Mouse (Mus musculus): Measurements from ENCODE around the gene Ambra1.
A peak's percentile ranks its signal among the peaks of the same experiment; 100 is the strongest.

Gene Ambra1

DNA sequence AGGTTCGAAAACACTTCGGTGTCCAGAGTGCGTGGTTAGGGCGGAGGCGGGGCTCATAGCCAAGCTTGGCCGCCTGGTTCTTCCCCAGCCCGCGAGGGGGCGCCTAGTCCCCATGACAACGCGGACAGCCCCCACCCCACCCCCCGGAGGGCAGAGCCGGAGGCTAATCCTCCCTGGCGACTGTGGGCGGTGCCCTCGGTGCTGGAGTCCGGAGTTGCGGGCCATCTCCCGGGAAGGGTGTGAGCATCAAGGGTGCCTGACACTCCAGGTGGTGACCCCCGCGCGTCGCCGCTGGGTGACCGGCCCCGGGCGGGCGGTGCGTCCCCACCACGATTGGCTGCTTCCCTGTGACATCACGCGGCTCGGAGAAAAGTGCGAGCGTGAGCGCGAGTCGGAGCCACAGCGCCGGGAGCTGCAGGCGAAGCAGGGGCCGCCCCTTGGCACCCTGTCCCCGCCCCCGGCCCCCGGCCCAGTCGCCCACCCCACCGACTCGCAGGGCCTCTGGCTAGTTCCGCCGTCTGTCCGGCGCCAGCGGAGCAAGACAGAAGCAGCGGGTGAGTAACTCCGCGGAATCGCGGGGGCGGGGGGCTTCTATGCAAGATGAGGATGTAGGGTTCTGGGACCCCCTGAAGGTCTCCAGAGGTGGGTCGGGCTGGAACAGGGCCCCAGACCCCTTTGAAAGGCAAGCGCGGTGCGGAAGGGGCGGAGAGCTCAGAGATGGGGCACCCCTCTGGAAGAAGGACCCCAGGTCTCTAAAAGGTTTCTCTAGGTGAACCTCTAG, 192.0 kb downstream of the Ambra1 start:
- DNase-seq: peak; percentile 66

DNA sequence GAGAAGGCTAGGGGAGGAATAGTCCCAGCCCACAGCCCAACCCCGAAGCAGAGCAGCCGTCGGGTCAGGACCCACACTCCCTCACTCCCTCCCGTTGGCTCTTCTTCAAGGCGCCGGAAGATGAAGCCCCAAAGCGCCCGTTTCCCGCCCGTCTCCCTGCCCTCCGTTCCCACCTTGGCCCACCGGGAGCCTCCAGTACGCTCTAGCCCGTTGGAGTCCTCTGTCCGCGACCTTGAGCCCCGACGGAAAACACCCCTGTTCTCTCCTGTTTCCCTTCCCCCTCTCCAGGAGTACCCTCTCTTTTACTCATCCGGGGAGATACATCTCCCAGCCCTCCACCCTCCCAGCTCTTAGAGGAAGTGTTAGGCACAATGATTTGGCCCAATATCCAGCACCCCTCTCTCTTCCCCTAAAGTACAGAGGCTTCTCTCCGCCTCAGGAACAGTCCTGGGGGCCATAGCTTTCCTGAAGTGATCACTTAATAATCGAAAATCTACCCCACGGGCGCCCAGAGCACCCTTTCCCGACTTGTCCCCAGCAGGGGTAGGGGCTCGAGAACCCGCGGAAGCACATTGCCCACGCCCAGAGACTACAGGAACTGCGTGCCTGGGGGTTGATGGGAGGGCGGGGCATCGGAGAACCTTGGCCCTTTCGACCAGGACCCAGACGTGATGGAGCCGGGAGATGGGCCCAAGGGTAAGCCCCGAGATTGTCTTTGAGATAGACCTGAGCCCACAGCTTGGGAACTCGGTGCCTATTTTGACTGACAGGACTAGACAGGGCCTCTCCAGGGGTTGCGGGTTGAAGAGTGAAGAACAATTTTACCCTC, 192.9 kb downstream of the Ambra1 start:
- DNase-seq: no peak

- DNase-seq: peak; percentile 71
Measured at GRCm38 (mm10) chr2:91923415-91924337, 193.7 kb downstream of the Ambra1 start.

DNA sequence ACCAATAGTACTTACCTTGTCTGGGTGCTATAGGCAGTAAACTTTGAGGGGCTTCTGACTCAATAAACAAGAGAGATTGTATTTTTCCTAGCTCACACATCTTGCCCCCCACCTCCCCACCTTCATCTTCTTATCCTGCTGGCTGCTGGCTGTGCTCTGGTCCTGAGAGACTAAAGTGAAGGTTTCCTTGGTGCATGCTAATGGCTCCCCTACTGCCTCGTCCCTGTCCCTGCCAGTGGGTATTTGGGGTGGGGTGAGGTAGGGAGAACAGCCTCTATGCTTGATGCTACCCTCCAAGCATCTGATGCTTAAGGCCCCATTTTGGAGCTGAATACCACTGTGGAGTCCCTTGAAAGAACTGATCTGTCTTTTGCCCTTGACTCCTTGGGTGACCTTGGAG, 194.8 kb downstream of the Ambra1 start:
- no peak for DNase-seq

DNA sequence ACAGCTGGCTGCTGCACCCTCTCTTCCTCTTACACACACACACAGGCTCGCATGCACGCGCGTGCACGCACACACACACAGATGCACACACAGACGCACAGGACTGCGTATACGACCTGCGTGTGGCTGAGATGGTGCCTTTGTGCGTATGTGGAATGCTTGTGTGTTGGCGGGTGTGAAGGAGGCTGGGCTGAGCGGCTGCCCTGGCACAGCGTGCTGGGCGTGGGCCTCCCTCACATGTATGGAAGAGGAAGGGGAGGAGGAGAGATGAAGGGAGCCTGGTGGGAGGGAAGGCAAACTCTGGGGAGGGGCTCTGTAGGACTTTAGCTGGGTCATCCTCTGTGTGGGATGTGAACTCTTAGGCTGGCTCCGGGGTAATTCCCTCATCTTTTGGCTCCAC, 195.5 kb downstream of the Ambra1 start:
- no peak for DNase-seq

- DNase-seq: no peak
Measured at GRCm38 (mm10) chr2:91926949-91927348, 197.0 kb downstream of the Ambra1 start, which contains the start of gene Chrm4. Gene Chrm4 (plus strand): TSS chr2:91927249.

- peak; percentile 85 for DNase-seq
Measured at GRCm38 (mm10) chr2:91927826-91928533, 198.0 kb downstream of the Ambra1 start.

GRCm38 (mm10) chr2:91928534-91929350, 198.8 kb downstream of the Ambra1 start:
- DNase-seq: no peak

GRCm38 (mm10) chr2:91929455-91929854, 199.5 kb downstream of the Ambra1 start:
- DNase-seq: no peak

DNA sequence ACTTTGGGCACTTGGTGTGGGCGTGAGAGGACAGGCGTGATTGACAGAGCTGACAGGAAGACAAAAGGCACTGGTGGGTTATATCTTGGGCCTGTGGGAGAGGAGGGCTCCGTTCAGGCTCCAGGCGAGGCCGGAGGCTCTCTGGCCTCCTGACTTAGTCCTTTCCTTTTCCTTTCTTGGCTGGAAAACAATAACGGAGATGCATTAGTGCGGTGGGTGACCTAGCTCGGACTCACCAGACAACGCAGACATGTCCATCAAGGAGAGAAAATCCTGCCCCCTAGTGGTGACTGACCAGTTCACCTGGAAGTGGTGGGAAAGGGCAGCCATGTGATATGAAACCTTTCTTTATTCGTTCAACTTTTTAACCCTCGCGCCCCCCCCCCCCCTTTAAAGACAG, 200.0 kb downstream of the Ambra1 start:
- DNase-seq: peak; percentile 72

DNA sequence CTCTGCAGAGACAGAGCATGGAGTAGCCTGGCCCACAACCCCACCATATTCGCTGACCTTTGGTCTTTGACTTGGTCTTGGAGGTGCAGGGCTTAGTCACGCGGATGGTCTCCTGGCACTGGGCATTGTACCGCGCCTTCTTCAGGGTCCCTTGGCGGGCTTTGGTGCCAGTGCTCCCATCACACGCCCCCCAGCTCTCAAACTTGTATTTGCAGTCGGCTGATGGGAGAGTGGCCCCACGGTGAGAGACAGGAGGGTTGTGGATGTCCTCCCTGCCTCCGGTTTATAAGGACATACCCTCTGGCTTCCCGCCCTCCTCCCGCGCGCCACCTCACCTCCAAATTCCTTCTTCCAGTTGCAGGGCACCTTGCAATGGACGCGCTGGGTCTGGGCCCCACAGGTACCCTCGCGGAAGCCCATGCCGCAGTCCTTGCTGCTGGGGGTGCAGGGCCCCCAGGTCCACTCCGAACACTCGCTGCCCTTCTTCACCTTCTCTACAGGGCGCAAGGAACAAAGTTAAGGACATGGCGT, 200.9 kb downstream of the Ambra1 start:
- no peak for DNase-seq

DNA sequence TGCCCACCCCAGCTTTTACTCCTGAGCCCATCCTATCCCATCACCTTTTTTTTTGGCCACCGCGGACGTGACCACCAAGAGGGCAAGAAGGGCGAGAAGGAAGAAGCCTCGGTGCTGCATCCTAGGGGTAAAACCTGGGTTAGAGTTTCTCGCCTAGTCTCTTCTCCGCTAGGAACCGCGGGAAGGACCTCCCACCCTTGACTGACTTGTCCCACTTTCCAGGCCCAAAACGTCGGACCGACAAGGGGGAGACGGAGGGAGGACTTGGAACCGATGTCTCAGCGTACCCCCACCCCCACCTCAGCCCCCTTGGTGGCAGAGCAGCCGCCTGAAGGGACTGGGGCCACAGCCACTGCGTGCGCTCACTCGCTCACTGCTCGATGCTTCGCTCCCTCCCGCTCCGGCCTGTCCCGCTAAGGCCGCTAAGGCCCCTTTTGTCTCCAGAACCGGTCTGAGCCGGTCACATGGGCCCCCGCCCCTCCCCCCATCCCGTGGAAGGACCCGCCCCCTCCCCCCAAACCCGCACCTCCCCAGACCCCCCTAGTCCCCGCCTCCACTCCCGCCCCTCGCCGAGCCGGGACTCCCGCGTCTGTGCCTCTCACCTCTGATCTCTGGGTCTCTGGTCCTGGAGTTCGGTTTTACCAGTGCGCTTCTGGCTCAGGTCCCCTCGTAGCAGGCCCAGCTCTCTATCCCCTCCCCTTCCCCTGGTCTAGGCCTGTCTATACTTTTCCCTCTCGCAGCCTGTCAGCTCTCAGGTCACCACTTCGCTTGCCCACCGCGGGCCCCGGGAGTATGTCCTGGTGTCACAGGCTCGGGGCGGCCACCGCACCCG, 201.6 kb downstream of the Ambra1 start:
- DNase-seq: peak; percentile 71

DNA sequence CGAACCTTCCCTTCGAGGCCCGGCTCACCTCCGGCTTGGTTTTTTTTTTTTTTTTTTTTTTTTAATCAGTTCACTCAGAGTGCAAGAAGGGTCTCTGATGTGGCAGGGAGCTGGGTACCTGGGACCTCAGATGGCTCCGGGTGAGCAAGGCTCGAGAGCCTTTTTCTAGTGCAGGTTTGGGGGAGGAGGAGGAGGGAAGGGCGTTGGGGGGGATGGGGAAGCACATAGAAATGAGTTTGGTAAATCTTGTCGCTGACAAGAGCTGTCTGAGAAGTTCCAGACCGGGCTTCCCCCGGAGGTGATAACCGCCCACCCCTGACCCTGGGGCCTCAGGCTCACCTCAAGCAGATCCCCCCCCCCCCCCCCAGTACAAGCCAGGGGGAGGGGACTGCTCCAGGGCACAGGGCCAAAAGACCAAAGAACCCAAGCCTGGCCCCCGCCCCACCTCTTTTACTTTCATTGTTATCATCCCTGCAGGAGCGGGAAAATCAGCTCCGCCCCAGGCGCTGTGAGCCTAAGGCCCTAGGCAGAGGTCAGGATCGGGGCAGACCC, 202.3 kb downstream of the Ambra1 start, which contains the start of gene Mdk:
Gene Mdk, minus strand, starts transcription at position 138 of the 552 bp plus-strand sequence.
- DNase-seq: peak; percentile 63

GRCm38 (mm10) chr2:91932737-91933350, 202.9 kb downstream of the Ambra1 start:
- no peak for DNase-seq

GRCm38 (mm10) chr2:91933471-91933870, 203.5 kb downstream of the Ambra1 start:
- DNase-seq: no peak

DNA sequence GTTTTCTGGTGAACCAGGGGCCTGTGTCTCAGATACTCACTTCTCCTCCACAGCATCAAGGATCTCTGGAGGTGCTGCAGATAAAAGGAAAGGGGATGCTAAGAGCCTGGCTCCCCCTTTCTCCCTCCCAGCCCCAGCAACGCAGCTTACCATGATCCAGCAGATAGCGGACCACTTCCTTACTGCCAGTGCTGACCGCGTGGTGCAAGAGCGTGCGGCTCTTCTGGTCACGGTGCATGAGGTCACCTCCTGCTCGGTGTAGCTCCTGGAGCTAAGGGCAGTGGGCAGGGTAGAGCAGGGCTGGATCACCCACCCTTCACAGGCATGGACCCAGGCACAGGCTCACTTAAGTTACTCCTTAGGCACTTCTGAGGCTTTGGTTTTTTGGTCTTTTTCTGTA, 204.1 kb downstream of the Ambra1 start:
- no peak for DNase-seq

- no peak for DNase-seq
Measured at GRCm38 (mm10) chr2:91934826-91935525, 205.0 kb downstream of the Ambra1 start.

DNA sequence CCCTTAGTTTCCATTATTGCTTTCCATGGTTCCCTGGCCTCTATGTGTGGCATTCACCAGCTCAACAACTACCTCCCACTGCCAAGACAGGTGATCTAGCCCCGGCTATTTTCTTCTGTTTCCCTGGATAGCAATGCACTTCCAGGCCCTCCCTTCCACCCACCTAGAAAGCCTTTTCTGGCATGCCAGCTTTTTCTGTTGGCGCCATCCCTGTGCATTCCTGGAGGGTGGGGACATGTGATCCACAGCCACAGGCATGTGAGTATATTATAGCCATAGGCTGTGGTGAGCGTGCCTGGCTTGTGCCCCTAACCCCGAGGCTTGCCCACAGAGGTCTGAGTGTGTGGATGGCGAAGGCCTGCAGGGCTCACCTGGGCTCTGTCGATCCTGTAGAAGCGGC, 206.2 kb downstream of the Ambra1 start:
- DNase-seq: no peak

Measured in liver (tissue).